Mouse (Mus musculus) hematopoietic stem cell, adult 5-6 weeks (primary cell): Measurements from ENCODE around the gene Rasgrf2. TPM values are rescaled to one million over a fixed set of nuclear protein-coding genes. Genes with fewer than 3 reads are reported as not detected.

ENCODE experiments used
- ATAC-seq, 2 experiments: fragments of 125-278 bp in 1 of 2; replicated peaks in 1 of 2; 2 replicates each; pipeline ENCODE4 v1.8.0; 2016 to 2017; ENCODE audit warnings: inconsistent platforms in 2 of 2, mild to moderate bottlenecking in 2 of 2, moderate number of reproducible peaks in 2 of 2, low read depth in 1 of 2, moderate TSS enrichment in 1 of 2; ENCODE audit not compliant: low FRiP score in 2 of 2, poor library complexity in 2 of 2, severe bottlenecking in 2 of 2, insufficient read depth in 1 of 2, low TSS enrichment in 1 of 2
- total RNA-seq: library from RNA; stranded (forward); fragments of 172-1452, 232-1000 nt; gene quantifications from 2 replicates; pipeline ENCODE4 v1.2.3, GENCODE M21; 2017

Gene Rasgrf2
- total RNA-seq, 1 experiment from 2014 or later = not detected

- no peak for ATAC-seq
Measured at GRCm38 (mm10) chr13:92067831-92068230, 63.6 kb downstream of the Rasgrf2 start.

- ATAC-seq = no peak
Measured at GRCm38 (mm10) chr13:92053748-92054147, 77.7 kb downstream of the Rasgrf2 start.

- peak; percentile 21 to 22; a peak in 1 of 4 replicates for ATAC-seq
Measured at GRCm38 (mm10) chr13:92053001-92053400, 78.5 kb downstream of the Rasgrf2 start.

GRCm38 (mm10) chr13:92051216-92051615 is 80.2 kb downstream of the Rasgrf2 start:
- ATAC-seq = no peak

- ATAC-seq = peak in 1 of 2 experiments; percentile 7; a peak in 1 of 4 replicates
Measured at GRCm38 (mm10) chr13:92041584-92042563, 89.6 kb downstream of the Rasgrf2 start.

- ATAC-seq = peak; percentile 32 to 36; a peak in 1 of 4 replicates
Measured at GRCm38 (mm10) chr13:92030364-92031057, 100.9 kb downstream of the Rasgrf2 start.

GRCm38 (mm10) chr13:92029666-92030065 is 101.8 kb downstream of the Rasgrf2 start:
- ATAC-seq = no peak

GRCm38 (mm10) chr13:92027951-92028350 is 103.5 kb downstream of the Rasgrf2 start:
- ATAC-seq = no peak

- ATAC-seq = no peak
Measured at GRCm38 (mm10) chr13:92026651-92027050, 104.8 kb downstream of the Rasgrf2 start.

GRCm38 (mm10) chr13:92025124-92025523 is 106.3 kb downstream of the Rasgrf2 start:
- ATAC-seq = no peak

GRCm38 (mm10) chr13:92022202-92022601 is 109.3 kb downstream of the Rasgrf2 start:
- ATAC-seq = no peak

- ATAC-seq = no peak
Measured at GRCm38 (mm10) chr13:91996929-91997328, 134.5 kb downstream of the Rasgrf2 start.

- ATAC-seq = no peak
Measured at GRCm38 (mm10) chr13:91991412-91991811, 140.0 kb downstream of the Rasgrf2 start.

- peak in 1 of 2 experiments; percentile 53; a peak in 1 of 4 replicates for ATAC-seq
Measured at GRCm38 (mm10) chr13:91990709-91991284, 140.7 kb downstream of the Rasgrf2 start.

- no peak for ATAC-seq
Measured at GRCm38 (mm10) chr13:91988378-91988777, 143.1 kb downstream of the Rasgrf2 start.

- no peak for ATAC-seq
Measured at GRCm38 (mm10) chr13:91986958-91987357, 144.5 kb downstream of the Rasgrf2 start.

- ATAC-seq = no peak
Measured at GRCm38 (mm10) chr13:91985915-91986589, 145.4 kb downstream of the Rasgrf2 start.
